Mouse (Mus musculus): ENCODE results near the gene Zfhx3. TPM values are rescaled to one million over a fixed set of nuclear protein-coding genes. Genes with fewer than 3 reads are reported as not detected.

Gene Zfhx3
- polyA plus RNA-seq, 1 experiment from 2014 or later: 32.2 TPM

- Histone ChIP-seq H3K4me3 (ENCODE audit: low read depth, low read length) (no peak overlapping the region), H3K4me1 (ENCODE audit: control insufficient read depth, insufficient read depth, low read length) (no peaks in the 10 kb centered on the region), H3K27ac (ENCODE audit: low read depth, low read length) (no peak overlapping the region), H3K9me3 (ENCODE audit: control insufficient read depth, low read length) (no peaks in the 10 kb centered on the region), H3K36me3 (ENCODE audit: control insufficient read depth, insufficient read depth, low read length) (no peaks in the 10 kb centered on the region), H3K9ac (replicated peaks; ENCODE audit: low read depth, low read length) (no peak overlapping the region), H3K4me2 (ENCODE audit: low read depth, low read length) (no peak overlapping the region), H3K27me3 (ENCODE audit: control insufficient read depth, insufficient read depth, low read length) (no peaks in the 10 kb centered on the region)
- 35% methylated on average over 3 of the region's 3 CpGs for WGBS
- no peak for ATAC-seq (ENCODE audit: low read depth)
These were observed 1054.9 kb downstream of the Zfhx3 start for GRCm38 (mm10) chr8:108997334-108997733.

DNA sequence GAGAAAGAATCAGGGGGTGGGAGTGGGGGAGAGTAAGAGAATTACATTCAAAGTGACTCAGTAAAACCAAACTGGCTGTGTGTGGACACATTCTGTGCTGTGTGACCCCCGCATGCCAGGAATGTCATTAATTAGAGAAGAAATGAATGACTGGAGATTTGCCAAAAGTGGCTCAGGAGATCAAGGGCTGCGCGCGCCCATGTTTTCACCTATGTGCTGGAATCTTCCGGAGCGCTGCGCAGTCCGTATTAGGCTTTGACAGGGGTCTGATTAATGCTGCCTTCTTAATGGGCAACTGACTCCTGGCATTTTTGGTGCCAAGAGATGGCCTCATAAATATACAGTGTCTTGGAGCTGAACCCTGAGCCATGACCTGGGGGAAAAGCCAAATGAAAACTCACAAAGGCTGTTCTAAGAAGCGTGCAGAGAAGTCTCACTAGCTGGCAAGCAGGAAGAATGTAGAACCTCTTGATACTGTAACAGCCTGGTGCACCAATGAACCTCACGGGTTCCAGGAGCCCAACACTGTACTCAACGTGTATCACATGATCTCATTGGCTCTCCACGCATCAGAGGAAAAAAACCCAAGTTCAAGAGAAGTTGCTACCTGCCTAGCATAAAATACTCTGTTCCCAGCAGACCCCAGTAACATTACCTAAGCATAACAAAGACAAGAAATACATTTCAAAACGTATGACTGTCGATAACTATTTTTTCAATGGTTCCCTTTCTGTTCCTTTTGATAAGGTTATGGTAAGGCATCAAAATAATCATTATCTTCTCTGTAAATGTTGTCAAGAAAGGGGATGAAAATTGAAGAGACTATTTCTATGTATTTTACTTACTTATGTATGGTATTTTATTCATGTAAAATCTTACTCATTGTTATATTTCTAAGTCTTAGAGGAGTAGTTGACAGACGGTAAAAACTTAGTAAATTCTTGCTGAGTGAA lies 1057.1 kb downstream of the Zfhx3 start:
- WGBS: 63% methylated on average over 15 of the region's 15 CpGs
- no peaks in the 10 kb centered on the region for H3K4me1 ChIP-seq (ENCODE audit: control insufficient read depth, insufficient read depth, low read length)
- ATAC-seq (ENCODE audit: low read depth): peak; percentile 54; the same call in 1 of the 2 replicates
- H3K9me3 ChIP-seq (ENCODE audit: control insufficient read depth, low read length): no peaks in the 10 kb centered on the region
- H3K27me3 ChIP-seq (ENCODE audit: control insufficient read depth, insufficient read depth, low read length): no peaks in the 10 kb centered on the region
- no peak overlapping the region for H3K27ac ChIP-seq (ENCODE audit: low read depth, low read length)
- no peak overlapping the region for H3K4me2 ChIP-seq (ENCODE audit: low read depth, low read length)
- no peak overlapping the region for H3K4me3 ChIP-seq (ENCODE audit: low read depth, low read length)
- no peaks in the 10 kb centered on the region for H3K36me3 ChIP-seq (ENCODE audit: control insufficient read depth, insufficient read depth, low read length)
- no peak overlapping the region for H3K9ac ChIP-seq (replicated peaks; ENCODE audit: low read depth, low read length)

DNA sequence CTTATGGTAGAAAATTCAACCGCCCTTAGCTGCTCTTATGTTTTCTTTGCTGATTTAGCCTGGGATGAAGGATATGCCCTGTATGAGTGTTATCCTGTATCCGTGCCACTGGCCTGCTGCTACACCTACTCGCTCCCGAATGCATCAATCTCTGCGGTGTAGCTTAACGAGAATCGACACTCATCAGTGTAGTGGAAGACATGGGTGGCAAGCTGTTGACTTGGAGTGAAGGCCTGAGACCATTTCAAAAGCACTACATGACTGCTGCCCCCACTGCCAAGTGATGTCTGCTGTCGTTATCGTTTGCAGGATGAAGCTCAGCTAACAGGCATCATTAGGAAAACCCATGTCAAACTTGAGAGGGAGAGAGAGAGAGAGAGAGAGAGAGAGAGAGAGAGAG lies 1058.6 kb downstream of the Zfhx3 start:
- no peaks in the 10 kb centered on the region for H3K27me3 ChIP-seq (ENCODE audit: control insufficient read depth, insufficient read depth, low read length)
- H3K4me2 ChIP-seq (ENCODE audit: low read depth, low read length): no peak overlapping the region
- H3K27ac ChIP-seq (ENCODE audit: low read depth, low read length): no peak overlapping the region
- H3K9ac ChIP-seq (replicated peaks; ENCODE audit: low read depth, low read length): no peak overlapping the region
- no peak overlapping the region for H3K4me3 ChIP-seq (ENCODE audit: low read depth, low read length)
- ATAC-seq (ENCODE audit: low read depth): no peak
- H3K9me3 ChIP-seq (ENCODE audit: control insufficient read depth, low read length): no peaks in the 10 kb centered on the region
- H3K36me3 ChIP-seq (ENCODE audit: control insufficient read depth, insufficient read depth, low read length): no peaks in the 10 kb centered on the region
- H3K4me1 ChIP-seq (ENCODE audit: control insufficient read depth, insufficient read depth, low read length): no peaks in the 10 kb centered on the region
- WGBS: 92% methylated on average over 9 of the region's 9 CpGs

DNA sequence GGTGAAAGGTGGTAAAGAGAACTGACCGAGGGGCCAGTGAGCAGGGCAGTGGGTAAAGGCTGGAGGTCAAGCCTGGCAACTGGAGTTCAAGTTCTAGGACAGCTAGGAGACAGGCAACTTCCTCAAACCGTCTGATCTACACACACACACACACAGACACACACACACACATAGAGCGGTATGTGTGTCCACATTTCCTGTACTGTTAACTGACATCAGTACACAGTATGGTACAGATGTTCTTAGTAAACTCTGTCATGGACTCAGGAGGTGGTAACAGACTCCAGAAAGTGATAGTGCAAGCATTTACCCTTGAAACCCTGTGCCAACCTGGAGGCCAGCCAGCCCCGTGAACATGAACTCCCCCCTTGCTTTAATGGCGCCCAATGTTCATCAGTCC lies 1059.5 kb downstream of the Zfhx3 start:
- WGBS: 88% methylated on average over 5 of the region's 5 CpGs
- ATAC-seq (ENCODE audit: low read depth): no peak
- no peak overlapping the region for H3K4me2 ChIP-seq (ENCODE audit: low read depth, low read length)

DNA sequence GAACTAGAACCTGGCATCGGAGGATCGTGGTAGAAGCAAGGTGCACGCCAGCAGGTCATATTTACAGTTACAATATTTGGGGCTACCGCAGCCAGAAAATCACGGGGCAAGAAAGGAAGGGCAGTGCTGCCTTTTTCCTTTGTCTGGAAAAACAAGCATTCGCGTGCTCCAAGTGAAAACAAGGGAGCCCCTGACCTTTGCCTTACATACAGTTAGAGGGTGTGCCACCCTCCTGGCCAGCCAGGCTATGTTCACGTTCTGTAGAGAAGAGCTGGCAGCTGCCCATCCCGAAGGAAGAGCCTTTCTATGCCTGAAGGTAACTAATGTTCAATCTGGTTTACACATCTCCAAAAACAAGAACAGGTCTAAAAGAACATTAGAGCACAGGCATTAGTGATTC lies 1064.5 kb downstream of the Zfhx3 start:
- no peaks in the 10 kb centered on the region for H3K9me3 ChIP-seq (ENCODE audit: control insufficient read depth, low read length)
- WGBS: 73% methylated on average over 9 of the region's 9 CpGs
- ATAC-seq (ENCODE audit: low read depth): no peak

More for the DNA sequence above, 1059.5 kb downstream of the Zfhx3 start:
- H3K9ac ChIP-seq (replicated peaks; ENCODE audit: low read depth, low read length): no peak overlapping the region
- H3K36me3 ChIP-seq (ENCODE audit: control insufficient read depth, insufficient read depth, low read length): no peaks in the 10 kb centered on the region
- no peak overlapping the region for H3K4me3 ChIP-seq (ENCODE audit: low read depth, low read length)
- H3K27ac ChIP-seq (ENCODE audit: low read depth, low read length): no peak overlapping the region
- no peaks in the 10 kb centered on the region for H3K9me3 ChIP-seq (ENCODE audit: control insufficient read depth, low read length)
- H3K27me3 ChIP-seq (ENCODE audit: control insufficient read depth, insufficient read depth, low read length): no peaks in the 10 kb centered on the region
- no peaks in the 10 kb centered on the region for H3K4me1 ChIP-seq (ENCODE audit: control insufficient read depth, insufficient read depth, low read length)

More for the DNA sequence above, 1064.5 kb downstream of the Zfhx3 start:
- Histone ChIP-seq H3K36me3 (ENCODE audit: control insufficient read depth, insufficient read depth, low read length) (no peaks in the 10 kb centered on the region), H3K27ac (ENCODE audit: low read depth, low read length) (no peak overlapping the region), H3K4me2 (ENCODE audit: low read depth, low read length) (no peak overlapping the region), H3K9ac (replicated peaks; ENCODE audit: low read depth, low read length) (no peak overlapping the region), H3K4me1 (ENCODE audit: control insufficient read depth, insufficient read depth, low read length) (no peaks in the 10 kb centered on the region), H3K4me3 (ENCODE audit: low read depth, low read length) (no peak overlapping the region), H3K27me3 (ENCODE audit: control insufficient read depth, insufficient read depth, low read length) (no peaks in the 10 kb centered on the region)

Small RNA genes within 50 kb of the gene (microRNA-seq; reads per million reads assigned to microRNA genes)
- gene Mir3108: not detected

All from neural tube, embryonic 14.5 days (tissue).